Mouse (Mus musculus) bone marrow, adult 2 months (tissue): ENCODE results near the gene Casq1.

Experiments
- CTCF ChIP-seq: fragments of 200-500 bp; IDR thresholded peaks from 2 replicates; pipeline ENCODE4 v1.5.1; 2011; ENCODE audit warnings: low read length, control low read depth; ENCODE audit not compliant: control insufficient read depth, insufficient read depth
- POLR2A ChIP-seq: fragments of 200-500 bp; IDR thresholded peaks from 2 replicates; pipeline ENCODE4 v1.6.1; 2011; ENCODE audit warnings: low read depth, mild to moderate bottlenecking, control low read depth, low read length, borderline replicate concordance; ENCODE audit not compliant: control insufficient read depth

DNA sequence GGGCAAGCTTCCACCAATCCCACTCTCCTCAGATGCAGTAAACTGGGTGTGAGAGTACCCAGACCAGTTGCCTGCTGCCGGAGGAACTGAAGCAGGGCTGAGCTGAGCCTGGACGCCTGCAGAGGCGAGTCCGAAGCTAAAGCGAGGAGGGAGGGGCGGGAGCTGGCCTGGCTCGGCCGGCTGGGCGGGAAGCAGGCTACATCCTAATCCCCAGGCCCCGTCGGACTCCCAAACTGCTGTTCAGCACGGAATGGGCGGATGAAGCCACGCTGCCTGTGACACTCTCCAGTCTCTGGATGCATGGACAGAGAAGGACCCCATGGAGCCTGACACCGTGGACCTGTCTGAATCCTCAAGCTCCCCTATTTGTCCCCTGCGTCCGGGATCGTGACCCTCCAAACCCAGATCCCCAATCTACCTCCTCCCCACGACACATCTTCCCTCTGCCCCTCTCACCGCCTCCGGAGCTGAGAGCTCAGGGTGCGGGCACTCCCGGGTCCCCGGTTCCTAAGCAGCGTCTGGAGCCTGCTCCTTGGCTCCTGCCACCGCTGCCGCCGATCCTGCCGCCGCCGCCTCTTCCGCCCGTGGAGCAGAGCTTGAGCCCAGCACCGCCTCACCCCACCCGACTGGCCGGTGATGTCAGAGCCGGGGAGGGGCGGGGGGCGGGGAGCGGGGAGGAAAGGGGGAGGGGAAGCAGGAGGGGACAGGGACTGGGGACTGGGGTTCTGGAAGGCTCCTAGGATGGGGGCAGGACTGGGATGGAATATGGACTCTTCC, 13.3 kb downstream of the Casq1 start, which contains the start of gene Pea15a:
- 0 out of 2 replicates have a peak, but pooled peaks have one; percentile 22 for TF ChIP-seq POLR2A
- no peak for TF ChIP-seq CTCF
